Mouse (Mus musculus): ENCODE measurements around the gene Zc3h12a. TPM values are rescaled to one million over a fixed set of nuclear protein-coding genes. Genes with fewer than 3 reads are reported as not detected.

Zc3h12a gene
- total RNA-seq, 2 experiments from 2014 or later = 0.42 to 0.80 TPM

DNA sequence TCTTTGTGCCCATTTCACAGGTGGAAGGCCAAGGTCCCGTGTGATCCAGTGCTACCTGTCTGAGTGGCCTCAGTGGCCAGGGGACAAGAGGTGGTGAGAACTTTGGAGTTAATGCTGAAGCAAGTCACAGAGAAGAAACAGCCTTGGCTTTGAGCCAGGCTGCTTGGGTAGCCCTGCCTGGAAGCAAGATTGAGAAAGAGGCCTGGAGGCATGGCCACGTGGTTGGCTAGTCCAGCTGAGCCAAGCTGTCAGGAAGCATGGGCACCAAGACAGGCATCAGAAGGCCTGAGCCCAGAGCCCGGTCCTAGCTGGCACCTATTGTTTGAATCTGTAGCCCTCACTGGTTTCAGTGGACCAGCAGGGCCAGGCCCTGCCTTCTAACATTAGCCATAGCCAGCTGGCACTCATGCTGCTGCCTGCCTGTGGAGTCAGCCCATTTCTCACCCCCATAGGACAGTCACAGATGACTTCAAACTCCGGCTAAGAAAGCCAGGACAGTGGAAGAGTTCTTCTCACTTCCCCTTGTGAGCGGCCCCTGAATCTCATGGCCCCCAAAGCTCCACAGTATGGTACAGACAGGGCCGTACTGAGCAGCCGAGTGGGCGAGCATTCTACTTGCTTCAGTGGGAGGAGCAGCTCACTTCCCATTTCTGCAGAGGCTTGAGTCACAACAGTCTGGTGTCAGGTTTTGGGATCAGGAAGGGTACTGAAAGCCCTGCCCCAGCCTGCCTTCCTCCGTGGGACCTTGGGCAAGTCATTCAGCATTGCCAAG lies 11.4 kb downstream of the Zc3h12a start:
- DNase-seq (ENCODE audit: low spot score in 2 of 2) = peak; percentile 58 to 65

DNA sequence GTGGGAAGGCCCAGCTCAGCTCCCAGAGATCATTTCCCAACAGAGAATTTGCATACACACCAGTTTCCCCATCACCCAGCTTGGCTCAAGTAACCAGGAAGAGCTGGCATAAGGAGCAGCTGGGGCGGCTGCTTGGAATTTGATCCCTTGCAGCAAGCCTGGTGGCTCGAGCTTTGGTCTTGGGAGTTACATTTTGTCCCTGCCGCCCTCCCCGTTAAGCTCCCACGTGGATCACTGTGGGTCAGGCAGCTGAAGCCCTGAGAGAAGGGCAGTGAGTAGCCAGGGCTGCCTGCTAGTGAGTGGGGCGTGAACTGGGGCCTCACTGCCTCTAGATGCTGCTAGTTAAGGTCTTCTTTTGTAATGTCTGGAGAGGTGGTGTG lies 11.9 kb downstream of the Zc3h12a start:
- peak in 1 of 2 experiments; percentile 40 for DNase-seq (ENCODE audit: low spot score in 2 of 2)

DNA sequence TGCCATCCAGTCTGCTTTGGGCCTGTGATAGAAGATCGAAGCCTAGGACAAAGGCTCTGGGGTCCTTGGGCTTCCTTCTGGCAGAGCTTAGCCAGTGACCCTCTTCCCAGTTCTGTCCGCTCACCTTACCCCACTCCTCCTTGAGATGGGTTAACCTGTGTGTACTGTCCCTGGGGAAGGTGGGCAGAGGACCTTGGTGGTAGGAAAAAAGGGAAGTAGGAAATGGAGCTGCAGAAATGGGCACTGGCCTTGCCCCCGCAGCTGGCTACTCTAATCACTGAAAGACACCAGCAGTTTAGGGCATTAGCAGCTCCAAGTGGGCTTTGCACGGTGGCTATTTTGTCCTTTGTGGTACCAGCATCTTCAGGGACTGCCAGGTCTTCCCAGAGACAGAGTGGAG lies 12.6 kb downstream of the Zc3h12a start:
- no peak for DNase-seq (ENCODE audit: low spot score in 2 of 2)

DNA sequence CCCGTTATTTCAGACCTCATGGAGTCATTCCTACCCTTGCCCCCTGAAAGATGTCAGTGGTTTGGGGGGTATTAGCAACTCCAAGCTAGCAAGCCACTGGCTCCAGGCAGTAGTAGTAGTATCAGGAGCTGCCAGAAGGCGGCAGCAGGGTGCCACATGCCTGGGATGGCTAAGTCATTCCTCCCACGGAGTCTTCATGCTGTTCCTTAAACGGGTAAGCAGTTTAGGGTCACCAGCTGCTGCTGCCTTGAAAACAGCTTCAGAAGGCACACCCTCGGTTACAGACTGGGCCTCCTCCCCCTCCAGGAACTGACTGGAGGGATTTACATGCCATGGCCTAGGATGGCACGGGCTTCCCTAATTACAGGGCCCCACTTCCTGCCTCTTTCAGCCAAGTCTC lies 13.0 kb downstream of the Zc3h12a start:
- DNase-seq (ENCODE audit: low spot score in 2 of 2) = peak; percentile 92

DNA sequence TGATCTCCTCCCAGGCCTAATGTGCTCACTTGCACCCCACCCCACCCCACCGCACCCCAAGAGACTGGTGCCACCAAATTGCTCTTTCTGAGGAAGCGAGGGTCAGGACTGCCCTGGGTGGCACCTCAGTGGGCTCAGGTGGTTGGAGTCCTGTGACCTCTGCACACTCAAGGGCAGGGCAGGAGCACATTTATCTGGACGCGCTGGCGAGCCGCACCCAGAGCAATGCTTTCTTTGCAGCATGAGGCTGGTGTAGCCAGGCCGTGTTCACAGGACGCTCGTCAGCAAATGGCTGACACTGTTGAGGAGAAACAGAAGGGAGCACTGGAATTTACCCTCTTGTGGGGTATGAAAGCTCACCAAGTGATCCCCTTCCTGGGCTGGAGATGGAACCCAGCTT lies 22.3 kb downstream of the Zc3h12a start:
- no peak for DNase-seq (ENCODE audit: low spot score in 2 of 2)

DNA sequence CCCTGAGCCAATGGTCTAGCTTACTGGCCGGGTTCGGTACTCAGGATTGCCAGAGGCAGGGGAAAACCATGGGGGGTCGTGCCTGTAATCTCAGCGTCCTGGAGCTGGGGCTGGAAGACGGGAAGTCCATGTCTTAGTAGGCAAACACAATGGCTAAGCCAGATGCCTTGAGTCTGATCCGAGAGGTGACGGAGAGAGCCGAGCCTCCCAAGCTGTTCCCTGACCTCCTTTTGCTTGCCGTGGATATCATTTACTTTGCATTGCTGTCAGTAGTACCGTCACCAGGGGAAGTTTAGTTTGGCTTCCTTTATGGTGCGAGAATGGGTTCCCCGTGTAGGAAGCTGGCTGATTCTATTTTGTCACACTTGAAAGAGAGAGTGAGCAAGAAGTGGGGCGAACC lies 26.3 kb downstream of the Zc3h12a start:
- DNase-seq (ENCODE audit: low spot score in 2 of 2) = no peak

DNA sequence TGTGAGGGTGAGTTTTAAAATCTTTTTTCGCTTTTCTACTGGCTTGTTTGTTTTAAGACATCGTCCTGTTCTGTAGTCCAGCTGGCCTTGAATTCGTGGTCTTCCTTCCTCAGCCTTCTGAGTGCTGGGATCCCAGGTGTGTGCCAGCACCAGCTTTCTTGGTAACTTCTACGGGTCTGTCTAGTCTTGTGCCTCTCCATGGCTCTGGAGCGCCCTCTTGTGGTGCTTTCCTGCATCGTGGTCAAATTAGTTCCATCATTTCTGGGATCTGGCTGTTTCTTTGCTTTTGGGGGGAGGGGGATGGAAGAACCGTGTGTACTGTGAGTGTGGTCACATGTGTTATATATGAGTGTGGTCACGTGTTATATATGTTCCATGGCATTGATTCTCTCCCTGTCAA lies 28.2 kb downstream of the Zc3h12a start:
- DNase-seq (ENCODE audit: low spot score in 2 of 2) = peak; percentile 91 to 92

DNA sequence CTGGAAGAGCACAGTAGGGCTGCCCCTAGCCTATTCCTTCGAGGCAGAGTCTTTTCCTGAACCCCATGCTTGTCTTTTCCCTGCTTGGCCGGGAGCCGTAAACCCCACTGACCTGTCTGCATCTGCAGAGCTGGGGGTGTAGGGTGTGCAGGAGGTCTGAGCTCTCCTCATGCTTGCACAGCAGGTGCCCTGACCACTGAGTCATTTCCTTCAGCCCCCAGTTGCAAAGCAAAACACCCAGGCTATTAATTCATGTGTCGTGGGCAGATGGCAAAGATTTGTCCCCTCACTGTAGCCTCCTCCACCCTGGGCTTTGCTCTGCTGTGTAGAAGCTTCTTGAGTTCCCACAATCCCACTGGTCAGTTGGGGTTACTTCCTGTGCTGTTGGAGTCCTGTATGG lies 30.2 kb downstream of the Zc3h12a start:
- no peak for DNase-seq (ENCODE audit: low spot score in 2 of 2)

DNA sequence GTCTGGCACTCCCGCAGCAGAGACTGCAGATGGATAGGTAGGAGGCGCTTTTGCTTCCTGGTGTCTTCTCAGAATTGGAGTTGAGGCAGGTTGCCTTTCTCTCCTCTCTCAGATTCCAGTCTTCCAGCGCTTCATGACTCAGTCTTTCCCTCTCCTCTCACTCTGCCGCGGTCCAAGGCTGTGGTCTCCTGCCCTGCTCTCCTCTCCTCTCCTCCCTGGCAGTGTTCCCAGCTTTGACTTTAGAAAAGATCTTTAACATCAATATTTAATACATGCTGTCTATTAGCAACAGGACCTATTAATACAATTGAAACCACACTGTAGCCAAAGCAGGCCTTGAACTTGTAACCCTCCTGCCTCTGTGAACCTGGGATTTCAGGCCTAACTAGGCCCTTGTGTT lies 31.6 kb downstream of the Zc3h12a start:
- DNase-seq (ENCODE audit: low spot score in 2 of 2) = no peak

DNA sequence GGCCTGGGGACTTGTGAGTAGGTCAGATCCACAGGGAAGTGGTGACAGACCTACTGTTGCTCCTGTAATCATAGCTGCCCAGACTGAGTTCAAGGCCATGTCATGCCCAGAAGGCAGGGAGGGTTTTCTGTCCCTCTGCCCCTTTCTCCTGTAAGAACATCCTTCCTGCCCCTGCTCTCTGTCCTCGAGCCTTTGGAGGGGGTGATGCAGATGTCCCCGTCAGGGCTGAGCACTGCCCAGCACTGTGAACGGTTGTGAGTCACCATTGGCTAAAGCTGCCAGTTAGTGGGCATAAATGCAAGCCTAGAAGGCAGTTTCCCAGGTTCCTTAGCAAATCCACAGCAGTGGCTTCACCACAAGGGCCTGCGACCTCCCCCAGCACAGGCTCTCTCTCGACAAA lies 34.6 kb downstream of the Zc3h12a start:
- no peak for DNase-seq (ENCODE audit: low spot score in 2 of 2)

DNA sequence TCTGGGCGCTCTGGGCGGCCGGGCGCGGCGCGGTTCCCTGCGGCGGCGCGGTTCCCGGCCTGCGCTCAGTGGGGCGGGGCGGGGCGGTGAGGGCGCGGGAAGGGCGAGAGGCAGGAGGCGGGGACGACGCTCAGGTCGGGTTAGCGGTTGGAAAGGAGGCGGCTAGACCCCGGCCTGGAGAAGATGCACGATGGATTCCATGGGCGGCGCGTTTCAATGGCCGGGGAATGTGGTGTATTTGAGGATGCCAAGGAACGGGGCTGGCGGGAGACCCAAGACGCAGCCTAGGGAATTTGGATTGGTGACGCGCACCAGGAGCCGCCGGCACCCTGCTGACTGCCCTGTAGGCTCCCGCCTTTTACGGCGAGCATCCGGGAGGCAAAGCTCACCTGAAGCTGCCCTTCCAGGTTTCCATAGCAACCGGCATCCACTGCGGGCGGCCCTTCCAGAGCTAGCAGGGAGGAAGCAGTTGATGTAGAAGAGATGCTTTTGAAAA lies 42.2 kb downstream of the Zc3h12a start:
- no peak for DNase-seq (ENCODE audit: low spot score in 2 of 2)

DNA sequence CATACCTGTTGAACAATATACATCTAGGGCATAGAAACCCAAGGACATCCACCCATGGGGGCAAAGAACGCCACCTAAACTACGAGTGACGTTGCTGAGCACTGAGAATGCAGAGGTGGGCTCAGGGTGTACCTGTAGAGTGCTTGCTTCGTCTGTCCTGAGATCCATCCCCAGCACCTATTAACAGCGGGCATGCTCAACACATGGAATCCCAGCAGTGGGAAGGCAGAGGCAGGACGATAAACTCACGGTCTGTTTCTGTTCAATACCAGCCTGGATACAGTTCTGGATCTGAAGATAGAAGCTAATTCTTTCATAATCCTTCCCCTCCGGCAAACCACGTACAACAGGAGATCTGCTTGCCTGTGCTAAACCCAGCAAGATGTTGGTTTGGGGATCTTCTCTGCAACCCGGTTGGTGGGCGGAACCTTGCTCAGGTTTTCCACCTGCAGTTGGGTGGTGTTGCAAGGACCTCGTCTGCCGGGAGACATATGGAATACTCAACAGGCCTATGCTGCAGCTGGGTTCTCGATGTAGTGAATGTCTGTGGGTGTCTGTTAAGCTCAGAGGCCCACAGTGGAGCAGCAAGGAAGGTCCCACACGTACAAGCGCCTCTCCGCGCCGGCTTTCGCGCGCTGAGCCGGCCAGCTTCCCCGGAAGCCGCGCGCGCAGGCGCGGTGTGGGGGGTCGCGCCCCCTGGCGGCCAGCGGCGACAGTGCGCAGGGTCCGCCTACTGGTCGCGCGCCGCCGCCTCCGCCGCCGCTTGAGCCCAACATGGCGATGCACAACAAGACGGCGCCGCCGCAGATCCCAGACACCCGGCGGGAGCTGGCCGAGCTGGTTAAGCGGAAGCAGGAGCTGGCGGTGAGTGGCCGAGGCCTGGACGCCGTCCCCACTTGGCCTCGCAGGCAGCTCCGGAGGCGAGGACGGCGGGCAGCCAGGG lies 43.0 kb downstream of the Zc3h12a start, which contains the start of gene Meaf6:
Gene Meaf6 (plus strand): TSS at position 732 of the 943 bp plus-strand sequence.
- DNase-seq (ENCODE audit: low spot score in 2 of 2) = peak; percentile 94 to 97

DNA sequence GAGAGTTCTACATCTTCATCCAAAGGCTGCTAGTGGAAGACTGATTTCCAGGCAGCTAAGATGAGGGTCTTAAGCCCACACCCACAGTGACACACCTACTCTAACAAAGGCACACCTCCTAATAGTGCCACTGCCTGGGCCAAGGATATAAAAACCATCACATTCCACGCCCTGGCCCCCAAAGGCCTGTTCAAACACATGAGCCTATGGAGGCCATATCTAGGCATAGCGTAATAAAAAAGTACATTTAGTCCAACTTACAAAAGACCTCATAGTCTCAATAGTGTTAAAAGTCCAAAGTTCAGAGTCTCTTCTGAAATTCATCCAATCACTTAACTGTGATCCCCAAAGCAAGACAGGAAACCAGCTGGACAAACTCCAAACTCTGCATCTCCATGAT lies 48.9 kb downstream of the Zc3h12a start:
- no peak for DNase-seq (ENCODE audit: low spot score in 2 of 2)

DNA sequence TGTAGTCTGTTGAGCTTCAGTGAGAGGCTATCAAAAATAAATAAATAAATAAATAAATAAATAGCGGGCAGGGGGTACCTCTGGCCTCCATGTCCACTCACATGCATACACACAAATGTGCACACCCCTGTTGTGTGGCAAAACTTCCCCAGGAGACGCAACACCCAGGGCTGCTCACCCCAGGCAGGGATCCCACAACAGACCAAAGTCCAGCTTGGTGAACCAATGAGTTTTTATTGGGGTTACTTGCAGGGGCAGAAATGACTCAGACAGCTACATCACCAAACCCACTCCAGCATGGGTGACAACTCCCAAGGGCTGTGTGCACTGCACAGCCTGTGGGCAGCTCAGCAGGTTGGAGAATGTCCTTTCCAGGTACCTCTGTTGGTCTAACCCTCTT lies 49.9 kb downstream of the Zc3h12a start:
- no peak for DNase-seq (ENCODE audit: low spot score in 2 of 2)

Other genes with a start within 250 kb of the Zc3h12a start
- 10 to 100 TPM; 12.8 to 16.9 TPM for gene Epha10, start 246.9 kb downstream of the Zc3h12a start, total RNA-seq (2021)
- 10 to 100 TPM; 19.0 to 21.8 TPM for gene 9930104L06Rik, start 190.8 kb downstream of the Zc3h12a start, total RNA-seq (2021)
- gene Cdca8, start 188.5 kb downstream of the Zc3h12a start, total RNA-seq (2021) = 1 to 10 TPM; 5.4 to 6.2 TPM
- gene Rspo1, start 141.4 kb downstream of the Zc3h12a start, total RNA-seq (2021) = 10 to 100 TPM; 13.7 to 16.4 TPM
- 10 to 100 TPM; 73.5 to 74.9 TPM for gene Gnl2, start 111.3 kb downstream of the Zc3h12a start, total RNA-seq (2021)
- 1 to 10 TPM; 1.4 to 1.6 TPM for gene Dnali1, start 62.1 kb downstream of the Zc3h12a start, total RNA-seq (2021)
- gene Snip1, start 61.2 kb downstream of the Zc3h12a start, total RNA-seq (2021) = 10 to 100 TPM; 12.9 TPM
- 100 to 1,000 TPM; 130 to 134 TPM for gene Meaf6, start 42.7 kb downstream of the Zc3h12a start, total RNA-seq (2021)

Data from layer of hippocampus, postnatal 10 days (tissue).